Mouse (Mus musculus): Measurements from ENCODE around the gene Zfp39. TPM values are rescaled to one million over a fixed set of nuclear protein-coding genes. Genes with fewer than 3 reads are reported as not detected.

Gene Zfp39
- 10 to 100 TPM in 1 of 2 experiments, 1 to 10 TPM in 1; 8.2 to 10.6 TPM for polyA plus RNA-seq (2017; shearing (Covaris generic))

- peak; percentile 99 for ATAC-seq
Measured at GRCm38 (mm10) chr11:58903511-58904409, at the start of gene Zfp39. Zfp39 (minus strand) TSS chr11:58904225.

GRCm38 (mm10) chr11:58953351-58954169, 49.5 kb upstream of the Zfp39 start:
- ATAC-seq: peak; percentile 1

GRCm38 (mm10) chr11:58951210-58951609, 47.2 kb upstream of the Zfp39 start:
- no peak for ATAC-seq

DNA sequence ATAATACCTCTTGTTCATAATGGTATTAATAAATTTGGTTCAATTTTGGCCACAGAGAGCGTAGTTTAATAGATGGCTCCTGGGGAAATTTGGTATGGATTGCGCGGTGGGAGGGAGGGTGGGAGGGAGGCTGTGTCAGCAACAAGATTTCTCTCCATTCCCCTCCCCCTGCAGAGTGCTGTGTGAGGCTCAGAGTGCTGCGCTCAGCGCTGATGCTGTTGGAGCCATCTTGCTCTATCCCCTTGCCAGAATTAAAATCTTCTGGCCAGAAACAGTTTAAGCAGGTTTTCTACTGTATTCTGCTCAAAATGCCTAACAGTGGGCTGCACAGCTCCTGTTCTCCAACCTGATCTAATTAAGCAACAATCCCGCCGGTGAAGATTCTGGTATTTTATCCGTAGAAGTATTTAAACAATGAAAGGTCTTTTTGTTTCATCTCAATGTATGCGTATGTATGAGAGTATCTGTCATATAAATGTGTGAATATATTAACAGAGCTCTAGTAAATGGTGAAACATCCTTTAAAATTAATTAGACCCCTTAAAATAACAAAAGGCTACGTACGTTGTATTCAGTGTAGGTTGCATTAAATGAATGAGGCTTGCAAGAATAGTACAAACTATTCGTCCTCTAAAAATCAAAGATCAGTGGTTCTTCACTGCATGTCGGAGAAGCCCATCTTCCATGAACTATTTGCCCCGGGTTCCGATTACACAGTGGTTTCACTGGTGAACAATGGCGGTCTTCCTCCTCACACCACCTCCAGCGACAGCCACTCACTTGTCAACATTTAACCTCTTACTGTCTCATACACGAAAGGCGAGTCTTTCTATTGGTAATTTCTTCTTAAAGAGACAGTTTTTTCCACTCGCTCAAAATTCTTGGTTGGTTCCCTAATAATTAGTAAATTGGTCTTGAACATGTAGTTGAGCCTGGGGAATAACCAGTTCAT, 45.7 kb upstream of the Zfp39 start:
- no peak for ATAC-seq

DNA sequence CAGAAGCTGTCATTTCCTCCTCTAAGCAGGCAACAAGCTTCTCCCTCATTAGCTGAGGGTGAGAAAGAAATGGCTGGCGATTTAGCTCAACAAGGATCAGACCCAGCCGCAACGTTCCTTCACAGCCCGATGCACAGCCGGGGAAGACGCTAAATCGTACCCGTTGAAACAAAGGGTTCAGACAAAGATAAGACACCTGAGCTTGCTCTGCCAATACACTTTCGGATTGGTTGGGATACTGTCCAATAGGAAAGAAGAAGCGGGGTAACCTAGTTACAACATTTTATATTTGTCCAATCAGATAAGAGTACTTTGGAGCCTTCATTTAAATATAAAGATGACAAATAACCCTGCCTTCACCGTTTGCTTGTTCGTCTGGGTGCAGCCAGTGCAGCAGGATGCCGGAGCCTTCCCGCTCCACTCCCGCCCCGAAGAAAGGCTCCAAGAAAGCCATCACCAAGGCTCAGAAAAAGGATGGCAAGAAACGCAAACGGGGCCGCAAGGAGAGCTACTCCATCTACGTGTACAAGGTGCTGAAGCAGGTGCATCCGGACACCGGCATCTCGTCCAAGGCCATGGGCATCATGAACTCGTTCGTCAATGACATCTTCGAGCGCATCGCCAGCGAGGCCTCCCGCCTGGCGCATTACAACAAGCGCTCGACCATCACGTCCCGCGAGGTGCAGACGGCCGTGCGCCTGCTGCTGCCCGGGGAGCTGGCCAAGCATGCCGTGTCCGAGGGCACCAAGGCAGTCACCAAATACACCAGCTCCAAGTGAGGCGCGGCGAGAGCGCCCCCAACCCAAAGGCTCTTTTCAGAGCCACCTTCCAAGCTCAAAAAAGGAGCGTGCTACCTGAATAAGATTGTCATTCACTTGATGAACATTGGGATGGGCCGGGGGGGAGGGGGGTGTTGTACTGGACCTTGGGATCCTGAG, 44.8 kb upstream of the Zfp39 start, which contains the start of gene Hist3h2ba:
Hist3h2ba (plus strand) TSS at position 379 of the 938 bp plus-strand sequence.
- peak; percentile 94 for ATAC-seq

DNA sequence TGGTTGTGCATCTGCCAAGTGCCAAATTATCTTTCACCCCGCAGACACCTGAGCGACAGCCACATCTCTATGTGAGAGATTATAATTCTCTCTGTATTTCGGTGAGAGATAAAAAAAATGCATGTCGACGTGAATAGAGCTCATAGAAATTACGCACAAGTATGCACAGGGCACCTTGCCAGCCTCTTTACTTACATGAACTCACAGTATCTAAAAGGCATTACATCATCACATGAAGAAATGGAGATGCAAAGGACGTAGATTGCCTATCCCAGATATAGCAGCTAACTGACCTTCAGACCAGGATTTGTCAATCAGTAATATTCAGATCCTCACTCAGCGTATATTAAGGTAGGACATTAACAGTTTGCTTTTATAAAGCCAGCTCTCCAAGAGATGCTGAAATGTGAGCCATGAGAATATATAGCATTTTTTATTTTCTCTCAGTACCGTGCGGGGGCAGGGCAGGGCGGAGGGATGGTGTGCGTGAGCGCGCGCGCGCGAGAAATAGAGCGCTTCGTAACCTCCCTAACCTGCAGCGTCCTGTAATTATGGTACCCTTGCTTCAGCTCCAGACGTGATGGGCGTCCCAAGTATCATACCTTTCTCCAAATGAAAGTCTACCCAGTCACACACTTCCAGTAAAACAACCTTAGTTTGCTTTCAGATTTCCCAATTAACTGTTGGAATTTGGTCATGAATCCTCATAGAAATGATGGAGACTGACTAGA, 43.9 kb upstream of the Zfp39 start:
- ATAC-seq: peak; percentile 38

- ATAC-seq: no peak
Measured at GRCm38 (mm10) chr11:58947306-58947705, 43.3 kb upstream of the Zfp39 start.

DNA sequence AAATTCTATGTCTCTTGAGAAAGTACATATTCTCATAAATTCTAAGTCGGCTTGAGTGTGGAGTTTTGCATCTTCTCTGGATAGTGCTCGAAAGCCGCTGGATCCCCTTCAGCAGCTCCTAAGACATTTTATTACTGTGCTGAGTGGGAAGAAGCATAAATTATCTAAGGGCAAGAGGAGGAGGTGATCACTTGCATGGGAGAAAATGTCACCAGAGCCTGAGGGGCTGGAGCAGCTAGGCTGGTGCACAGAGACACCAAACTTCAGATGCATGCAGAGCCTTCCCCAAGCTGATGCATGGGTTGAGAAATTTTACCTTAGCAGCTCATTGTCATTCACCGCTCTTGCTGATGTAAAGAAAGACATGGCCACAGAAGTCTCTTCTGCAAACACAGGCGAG, 40.1 kb upstream of the Zfp39 start:
- no peak for ATAC-seq

GRCm38 (mm10) chr11:58939088-58939439, 35.0 kb upstream of the Zfp39 start:
- no peak for ATAC-seq

- peak; percentile 90 for ATAC-seq
Measured at GRCm38 (mm10) chr11:58938322-58939087, 34.5 kb upstream of the Zfp39 start, which contains the start of gene Rnf187. Rnf187 (minus strand) TSS chr11:58938916.

- no peak for ATAC-seq
Measured at GRCm38 (mm10) chr11:58937909-58938308, 33.9 kb upstream of the Zfp39 start.

DNA sequence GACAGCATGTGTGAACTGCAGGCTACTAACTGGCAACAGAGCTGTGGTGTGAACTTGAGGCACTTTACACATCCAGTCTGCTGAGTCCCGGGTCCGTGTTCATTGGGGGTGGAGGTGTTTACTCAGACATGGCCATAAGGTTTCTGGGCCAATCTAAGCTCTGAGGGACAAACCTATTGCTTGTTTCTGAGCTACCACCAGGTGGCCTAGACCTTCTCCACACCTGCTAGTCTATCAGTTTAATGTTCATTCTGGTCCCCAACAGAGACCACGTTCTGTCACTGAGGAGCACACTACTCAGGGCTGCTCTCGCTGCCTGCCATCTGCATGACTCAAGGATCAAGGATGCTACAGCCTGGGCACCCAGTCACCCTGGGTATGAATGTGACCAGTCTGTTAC, 27.6 kb upstream of the Zfp39 start:
- no peak for ATAC-seq

- no peak for ATAC-seq
Measured at GRCm38 (mm10) chr11:58930254-58930653, 26.2 kb upstream of the Zfp39 start.

- no peak for ATAC-seq
Measured at GRCm38 (mm10) chr11:58929641-58930040, 25.6 kb upstream of the Zfp39 start.

- no peak for ATAC-seq
Measured at GRCm38 (mm10) chr11:58929055-58929454, 25.0 kb upstream of the Zfp39 start.

DNA sequence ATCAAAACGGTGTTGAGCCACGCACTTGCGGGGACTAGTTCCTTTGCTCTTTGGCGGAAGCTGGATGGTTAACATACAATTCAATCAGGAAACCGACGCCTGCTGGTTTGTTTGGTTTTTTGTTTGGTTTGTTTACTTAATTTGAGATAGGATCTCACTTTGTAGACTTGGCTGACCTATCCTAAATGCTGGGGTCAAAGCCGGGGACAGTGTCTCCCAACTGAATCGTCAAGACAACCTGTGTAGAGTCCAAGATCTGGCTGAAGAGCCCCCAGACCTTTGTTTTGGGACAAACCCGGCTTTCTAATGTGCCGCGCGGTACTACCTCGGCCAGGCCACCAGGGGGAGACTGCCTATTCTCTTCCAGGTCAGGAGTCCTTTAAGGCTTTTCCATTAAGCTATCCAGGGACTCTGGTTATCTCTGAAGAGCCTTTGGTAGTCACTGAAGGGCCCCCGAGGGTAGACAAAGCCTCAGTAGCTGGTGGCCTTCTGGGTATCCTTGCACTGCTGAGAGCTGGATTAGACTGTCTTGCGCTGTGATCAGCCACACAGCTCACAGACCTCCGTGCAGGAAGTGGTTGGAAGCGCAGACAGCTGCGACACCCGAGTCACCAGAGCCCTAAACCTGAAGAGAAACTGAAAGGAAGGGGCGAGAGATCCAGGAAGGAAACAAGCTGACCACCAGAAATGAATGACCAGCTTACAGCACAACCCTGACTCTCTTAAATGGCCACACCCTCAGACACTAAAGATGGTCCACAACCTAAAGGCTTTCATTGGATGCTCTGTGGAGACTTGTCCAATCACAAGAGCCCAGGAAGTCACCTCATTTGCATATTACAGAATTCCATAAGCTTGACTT, 24.0 kb upstream of the Zfp39 start:
- peak; percentile 95 for ATAC-seq

- no peak for ATAC-seq
Measured at GRCm38 (mm10) chr11:58927053-58927452, 23.0 kb upstream of the Zfp39 start.

DNA sequence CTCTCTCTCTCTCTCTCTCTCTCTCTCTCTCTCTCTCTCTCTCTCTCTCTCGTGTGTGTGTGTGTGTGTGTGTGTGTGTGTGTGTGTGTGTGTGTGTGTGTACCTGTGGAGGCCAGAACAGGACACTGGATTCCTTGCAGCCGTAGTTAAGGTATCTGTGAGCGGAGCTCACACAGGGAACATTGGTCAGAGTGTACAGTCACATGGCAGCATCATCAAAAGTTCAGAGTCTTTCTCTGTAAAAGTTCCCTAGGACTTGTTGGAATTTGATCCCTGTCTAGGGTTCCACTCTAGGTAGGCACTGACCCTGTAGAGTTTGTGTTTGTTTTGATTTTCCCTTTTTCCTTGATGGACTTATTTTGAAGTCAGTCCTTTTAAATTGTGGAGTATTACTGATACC, 22.6 kb upstream of the Zfp39 start:
- ATAC-seq: no peak

- ATAC-seq: no peak
Measured at GRCm38 (mm10) chr11:58922420-58922819, 18.4 kb upstream of the Zfp39 start.
